Mouse (Mus musculus): Measurements from ENCODE around the gene Otulin.

GRCm38 (mm10) chr15:27619683-27620082 lies 10.8 kb downstream of the Otulin start:
- no peak for TF ChIP-seq CTCF (conservative IDR thresholded peaks at IDR 0.05; ENCODE audit: low read length)
- TF ChIP-seq POU5F1 (IDR thresholded peaks at IDR 0.05; ENCODE audit: borderline replicate concordance, low read length), result no peak

Measured in E14TG2a.4 (cell line).